Mouse (Mus musculus) forebrain, embryonic 11.5 days (tissue): ENCODE data around the gene Olfr237-ps1. TPM values are rescaled to one million over a fixed set of nuclear protein-coding genes. Genes with fewer than 3 reads are reported as not detected.

Source experiments
- ATAC-seq: fragments of 200-750 bp; cut with Nextera tagmentation; replicated peaks from 2 replicates; pipeline ENCODE4 v1.8.0; 2017; ENCODE audit warnings: moderate TSS enrichment; ENCODE audit not compliant: low FRiP score
- DNase-seq: peaks from one replicate; pipeline ENCODE4 v3.0.0-alpha.2; 2017; ENCODE audit warnings: low spot score
- H3K27ac ChIP-seq: fragments of 300-500 bp; sonication (generic); 2 replicates; pipeline ENCODE4 v1.5.1; 2014; ENCODE audit warnings: low read depth, low read length
- H3K27me3 ChIP-seq: fragments of 300-500 bp; sonication (generic); 2 replicates; pipeline ENCODE4 v1.6.1; 2014; ENCODE audit warnings: mild to moderate bottlenecking, low read length, mixed read lengths; ENCODE audit not compliant: control insufficient read depth, insufficient read depth
- H3K36me3 ChIP-seq: fragments of 300-500 bp; sonication (generic); 2 replicates; pipeline ENCODE4 v1.6.1; 2014; ENCODE audit warnings: mild to moderate bottlenecking, low read length, moderate library complexity, mixed read lengths; ENCODE audit not compliant: control insufficient read depth, insufficient read depth
- H3K4me1 ChIP-seq: fragments of 300-500 bp; sonication (generic); replicated peaks from 2 replicates; pipeline ENCODE4 v1.6.1; 2014; ENCODE audit warnings: low read length, mixed read lengths; ENCODE audit not compliant: control insufficient read depth, insufficient read depth
- H3K4me2 ChIP-seq: fragments of 300-500 bp; sonication (generic); 2 replicates; pipeline ENCODE4 v1.6.1; 2014; ENCODE audit warnings: low read depth, mild to moderate bottlenecking, low read length, moderate library complexity, mixed read lengths; ENCODE audit not compliant: severe bottlenecking
- H3K4me3 ChIP-seq: fragments of 300-500 bp; sonication (generic); 2 replicates; pipeline ENCODE4 v1.5.1; 2014; ENCODE audit warnings: low read depth, low read length
- H3K9ac ChIP-seq: fragments of 300-500 bp; sonication (generic); 2 replicates; pipeline ENCODE4 v1.6.1; 2014; ENCODE audit warnings: low read length
- H3K9me3 ChIP-seq: fragments of 300-500 bp; sonication (generic); 2 replicates; pipeline ENCODE4 v1.6.1; 2016; ENCODE audit warnings: low read length, mixed read lengths; ENCODE audit not compliant: control insufficient read depth
- WGBS: fragments of 180-500 bp; shearing (Covaris S2); extraction: QIAGEN DNeasy Blood & Tissue Kit; methylation state at CpG from one replicate; pipeline ENCODE4 v1.1.7; 2014; 5-methylcytosine and 5-hydroxymethylcytosine counted together
- polyA plus RNA-seq: library from polyadenylated mRNA; unstranded; fragments of >200 nt; fragmentation: Nextera tagmentation; extraction: Ambion mirVana; gene quantifications from 2 replicates; pipeline ENCODE4 v1.2.1, GENCODE M21; 2014

Gene Olfr237-ps1
- polyA plus RNA-seq, 1 experiment from 2014 or later, result not detected

GRCm38 (mm10) chr6:43190986-43191385 is 44.6 kb downstream of the Olfr237-ps1 start:
- DNase-seq, result no peak
- Histone ChIP-seq H3K9ac (no peak overlapping the region), H3K36me3 (no peaks in the 10 kb centered on the region), H3K9me3 (no peaks in the 10 kb centered on the region), H3K27me3 (no peaks in the 10 kb centered on the region), H3K4me2 (no peak overlapping the region), H3K4me1 (no peaks in the 10 kb centered on the region), H3K27ac (no peak overlapping the region), H3K4me3 (no peak overlapping the region)
- ATAC-seq, result no peak
- whole genome bisulfite sequencing, result 90% methylated on average over 3 of the region's 3 CpGs

GRCm38 (mm10) chr6:43196781-43197180 is 50.4 kb downstream of the Olfr237-ps1 start, which contains the start of gene Olfr435:
Olfr435 (plus strand) TSS chr6:43197146.
- Histone ChIP-seq H3K4me2 (no peak within 1 kb of the TSS), H3K4me1 (no peaks in the 10 kb centered on the region), H3K27ac (no peak within 1 kb of the TSS), H3K9ac (no peak within 1 kb of the TSS), H3K9me3 (no peaks in the 10 kb centered on the region), H3K27me3 (no peaks in the 10 kb centered on the region), H3K4me3 (no peak within 1 kb of the TSS), H3K36me3 (no peaks in the 10 kb centered on the region)
- DNase-seq (no peak), ATAC-seq (no peak)

GRCm38 (mm10) chr6:43198094-43198493 is 51.7 kb downstream of the Olfr237-ps1 start:
- no peaks in the 10 kb centered on the region for H3K9me3 ChIP-seq
- no peaks in the 10 kb centered on the region for H3K36me3 ChIP-seq
- no peak overlapping the region for H3K4me2 ChIP-seq
- 85% methylated on average over 3 of the region's 3 CpGs for WGBS
- no peak for ATAC-seq
- H3K27ac ChIP-seq, result no peak overlapping the region
- H3K9ac ChIP-seq, result no peak overlapping the region
- H3K4me1 ChIP-seq, result no peaks in the 10 kb centered on the region
- H3K4me3 ChIP-seq, result no peak overlapping the region
- DNase-seq, result no peak
- no peaks in the 10 kb centered on the region for H3K27me3 ChIP-seq

GRCm38 (mm10) chr6:43202786-43203185 is 56.4 kb downstream of the Olfr237-ps1 start:
- Histone ChIP-seq H3K36me3 (no peaks in the 10 kb centered on the region), H3K27me3 (no peaks in the 10 kb centered on the region), H3K4me2 (no peak overlapping the region), H3K27ac (no peak overlapping the region), H3K9ac (no peak overlapping the region), H3K9me3 (no peaks in the 10 kb centered on the region), H3K4me1 (no peaks in the 10 kb centered on the region), H3K4me3 (no peak overlapping the region)
- no peak for DNase-seq
- no peak for ATAC-seq

- no peaks in the 10 kb centered on the region for H3K27me3 ChIP-seq
- no peak overlapping the region for H3K4me3 ChIP-seq
- no peaks in the 10 kb centered on the region for H3K4me1 ChIP-seq
- H3K9me3 ChIP-seq, result no peaks in the 10 kb centered on the region
- H3K36me3 ChIP-seq, result no peaks in the 10 kb centered on the region
- WGBS, result 32% methylated on average over 2 of the region's 2 CpGs
- no peak overlapping the region for H3K9ac ChIP-seq
- no peak for ATAC-seq
- no peak overlapping the region for H3K27ac ChIP-seq
- no peak overlapping the region for H3K4me2 ChIP-seq
- DNase-seq, result no peak
Observed at GRCm38 (mm10) chr6:43205355-43205754, 59.0 kb downstream of the Olfr237-ps1 start.

Other genes starting within 250 kb of the Olfr237-ps1 start
- gene Olfr447, start 237.7 kb upstream of the Olfr237-ps1 start, polyA plus RNA-seq, result not detected in 2 replicates
- gene Olfr446, start 225.2 kb upstream of the Olfr237-ps1 start, polyA plus RNA-seq, result not detected in 2 replicates
- gene Olfr444, start 197.5 kb upstream of the Olfr237-ps1 start, polyA plus RNA-seq, result not detected in 2 replicates
- gene Olfr441, start 40.2 kb upstream of the Olfr237-ps1 start, polyA plus RNA-seq, result not detected in 2 replicates
- gene Olfr437, start 16.7 kb downstream of the Olfr237-ps1 start, polyA plus RNA-seq, result not detected in 2 replicates
- gene Olfr13, start 25.6 kb downstream of the Olfr237-ps1 start, polyA plus RNA-seq, result not detected in 2 replicates
- not detected in 2 replicates for gene Olfr435, start 50.6 kb downstream of the Olfr237-ps1 start, polyA plus RNA-seq
- gene Olfr434, start 66.5 kb downstream of the Olfr237-ps1 start, polyA plus RNA-seq, result not detected in 2 replicates
- gene Olfr47, start 85.0 kb downstream of the Olfr237-ps1 start, polyA plus RNA-seq, result not detected in 2 replicates
- 2.2 and 2.9 TPM in 2 replicates for gene Arhgef5, start 119.0 kb downstream of the Olfr237-ps1 start, polyA plus RNA-seq
- gene Nobox, start 163.0 kb downstream of the Olfr237-ps1 start, polyA plus RNA-seq, result not detected in 2 replicates